Mouse (Mus musculus) CD4-positive helper T cell, adult 2 months (primary cell): ENCODE results near the gene Pspc1.

Source experiments
- DNase-seq: peaks from one replicate; pipeline ENCODE4 v3.0.0-alpha.2; 2012; ENCODE audit warnings: low read depth, missing footprints, low spot score

Gene Pspc1

DNA sequence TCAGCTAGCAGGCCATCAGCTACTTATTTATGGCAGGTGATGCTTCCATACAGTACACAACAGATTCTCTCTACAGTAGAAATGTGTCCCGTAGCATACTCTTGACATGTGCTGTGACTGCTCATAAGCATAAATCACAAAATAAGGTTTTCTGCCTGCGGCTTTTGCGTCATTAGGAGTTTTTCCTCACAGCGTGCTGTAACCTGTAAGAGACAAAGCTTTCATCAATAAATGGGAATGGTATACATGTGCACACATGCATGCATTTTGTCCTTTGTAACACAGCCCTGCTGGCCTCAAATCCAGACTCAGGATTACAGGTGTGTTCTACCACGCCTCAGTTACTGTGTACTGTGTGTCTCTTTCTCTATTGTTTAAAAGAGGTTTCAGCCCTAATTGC is 80.3 kb downstream of the Pspc1 start:
- no peak for DNase-seq

DNA sequence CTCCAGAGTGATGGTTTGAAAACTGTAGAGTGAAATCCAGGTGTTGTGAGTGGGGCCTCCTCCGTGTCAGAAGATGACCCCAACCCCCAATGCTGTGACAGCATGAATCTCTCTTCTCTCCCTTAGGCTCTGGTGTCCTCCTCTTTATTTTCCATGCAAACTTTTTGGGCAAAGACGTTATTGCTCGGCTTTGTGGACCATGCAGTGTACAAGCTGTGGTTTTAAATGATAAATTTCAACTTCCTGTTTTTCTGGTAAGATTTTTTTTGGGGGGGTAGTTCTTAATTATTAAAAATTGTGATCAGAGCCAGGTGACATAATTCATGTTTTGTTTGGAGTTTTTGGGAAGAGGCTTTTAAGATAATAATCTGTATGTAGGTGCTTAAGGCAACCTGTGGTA is 82.6 kb downstream of the Pspc1 start:
- DNase-seq: no peak

DNA sequence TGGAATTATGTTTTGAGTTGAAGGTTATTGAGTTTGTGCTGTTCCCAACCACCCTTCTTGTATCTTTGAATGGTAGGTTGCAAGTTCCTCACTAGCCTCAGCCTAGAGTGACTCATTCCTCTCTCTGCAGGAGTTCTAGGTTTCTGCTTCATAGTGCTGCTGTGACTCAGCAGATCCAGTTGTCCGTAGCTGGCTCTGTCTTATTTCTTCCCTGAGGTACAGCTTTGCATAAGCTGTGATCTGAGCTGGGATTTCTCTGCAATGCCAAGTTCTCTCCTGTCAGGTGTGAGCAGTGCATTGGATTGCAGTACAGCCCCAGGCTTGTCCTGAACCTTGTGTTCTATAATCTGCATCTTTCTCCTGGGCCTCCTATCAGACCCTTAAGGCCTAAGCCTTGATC is 88.3 kb downstream of the Pspc1 start:
- DNase-seq: no peak

DNA sequence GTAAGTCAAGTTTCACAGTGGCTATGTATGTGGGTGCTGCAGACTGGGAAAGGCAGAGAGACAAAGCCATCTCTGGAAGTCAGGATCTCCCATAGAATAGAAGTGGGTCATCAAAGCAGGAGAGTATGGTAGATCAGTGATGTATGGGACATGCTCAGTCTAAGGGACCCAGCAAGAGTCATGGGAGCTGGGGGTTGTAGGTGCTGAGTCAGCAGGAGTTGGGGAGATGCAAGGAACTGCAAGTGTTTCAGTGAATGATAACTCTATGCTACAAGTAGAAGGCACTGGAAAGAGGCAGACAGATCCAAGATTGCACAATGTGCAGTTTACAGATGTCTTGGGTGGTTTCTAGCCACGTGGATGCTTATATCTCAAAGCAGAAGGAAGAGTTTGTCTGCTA is 89.0 kb downstream of the Pspc1 start:
- no peak for DNase-seq

DNA sequence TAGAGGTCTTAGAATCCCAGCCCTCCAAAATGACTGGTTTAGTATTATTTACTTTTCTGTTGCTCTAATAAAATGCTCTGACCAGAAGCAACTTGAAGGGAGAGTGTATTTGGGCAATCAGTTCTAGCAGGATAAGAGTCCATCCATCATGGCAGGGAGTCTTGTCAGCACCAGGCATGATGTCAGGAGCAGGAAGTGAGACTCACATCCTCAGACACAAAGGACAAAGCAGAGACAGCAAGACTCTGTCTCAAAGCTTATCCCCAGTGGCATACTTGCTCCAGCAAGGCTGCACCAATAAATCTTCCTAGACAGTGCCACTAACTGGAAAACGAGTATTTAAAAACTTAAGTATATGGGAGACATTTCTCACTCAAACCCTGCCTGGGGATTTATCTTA is 92.7 kb downstream of the Pspc1 start:
- no peak for DNase-seq
